Mouse (Mus musculus): Measurements from ENCODE around the gene Ptger3.

DNA sequence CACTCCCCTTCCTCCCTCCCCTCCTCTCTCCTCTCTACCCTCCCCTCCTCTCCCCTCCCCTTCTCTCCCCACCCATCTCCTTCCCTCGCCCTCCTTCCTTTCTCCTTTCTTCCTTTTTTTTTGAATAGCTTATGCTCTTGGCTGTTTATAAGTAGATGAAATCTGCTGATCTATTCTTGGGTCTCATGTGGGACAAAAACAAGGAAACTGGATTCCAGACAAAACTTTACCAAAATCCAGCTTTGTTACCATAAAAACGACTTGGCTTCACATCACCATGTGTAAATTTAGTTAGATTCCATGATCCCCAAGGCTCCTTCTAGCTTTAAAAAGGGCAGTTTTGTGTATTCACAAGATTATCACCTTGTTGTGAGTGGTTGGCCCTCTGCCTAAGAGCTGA lies 70.6 kb downstream of the Ptger3 start:
- TF ChIP-seq POLR2A (IDR thresholded peaks at IDR 0.05; ENCODE audit: borderline replicate concordance, extremely low read depth, insufficient read depth, insufficient read length, poor library complexity, severe bottlenecking) (no peak), CTCF (IDR thresholded peaks at IDR 0.05; ENCODE audit: borderline replicate concordance, extremely low read depth, insufficient read depth, insufficient read length) (no peak)
